Mouse (Mus musculus): ENCODE measurements around the gene Zbtb20.
A peak's percentile ranks its signal among the peaks of the same experiment; 100 is the strongest.

Zbtb20 gene

DNA sequence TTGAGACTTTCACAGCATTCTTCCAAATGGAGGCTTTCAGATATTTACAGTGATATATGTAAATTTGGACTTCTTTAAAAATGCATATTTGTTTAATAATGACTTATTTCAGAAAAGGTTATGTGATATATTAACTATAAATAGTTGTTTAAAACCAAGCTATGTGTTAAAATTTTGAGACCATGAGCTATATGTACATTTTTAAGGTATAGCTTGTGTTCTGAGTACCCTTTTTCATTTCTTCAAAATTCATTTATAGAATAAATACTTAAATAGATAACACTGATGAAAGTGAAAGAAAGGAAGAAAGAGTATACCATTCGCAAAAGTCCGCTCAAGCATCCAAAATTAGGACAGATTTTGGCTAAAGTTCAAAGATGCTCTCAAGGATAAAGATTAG lies 607.1 kb downstream of the Zbtb20 start:
- no peak for DNase-seq (ENCODE audit: low spot score in 2 of 2)

- DNase-seq (ENCODE audit: low spot score in 2 of 2): no peak
Measured at GRCm38 (mm10) chr16:43484400-43484799, 608.7 kb downstream of the Zbtb20 start.

- no peak for DNase-seq (ENCODE audit: low spot score in 2 of 2)
Measured at GRCm38 (mm10) chr16:43489362-43489761, 613.7 kb downstream of the Zbtb20 start.

- no peak for DNase-seq (ENCODE audit: low spot score in 2 of 2)
Measured at GRCm38 (mm10) chr16:43489984-43490383, 614.3 kb downstream of the Zbtb20 start.

- DNase-seq (ENCODE audit: low spot score in 2 of 2): no peak
Measured at GRCm38 (mm10) chr16:43492863-43493262, 617.2 kb downstream of the Zbtb20 start.

- DNase-seq (ENCODE audit: low spot score in 2 of 2): no peak
Measured at GRCm38 (mm10) chr16:43493596-43494385, 618.1 kb downstream of the Zbtb20 start.

DNA sequence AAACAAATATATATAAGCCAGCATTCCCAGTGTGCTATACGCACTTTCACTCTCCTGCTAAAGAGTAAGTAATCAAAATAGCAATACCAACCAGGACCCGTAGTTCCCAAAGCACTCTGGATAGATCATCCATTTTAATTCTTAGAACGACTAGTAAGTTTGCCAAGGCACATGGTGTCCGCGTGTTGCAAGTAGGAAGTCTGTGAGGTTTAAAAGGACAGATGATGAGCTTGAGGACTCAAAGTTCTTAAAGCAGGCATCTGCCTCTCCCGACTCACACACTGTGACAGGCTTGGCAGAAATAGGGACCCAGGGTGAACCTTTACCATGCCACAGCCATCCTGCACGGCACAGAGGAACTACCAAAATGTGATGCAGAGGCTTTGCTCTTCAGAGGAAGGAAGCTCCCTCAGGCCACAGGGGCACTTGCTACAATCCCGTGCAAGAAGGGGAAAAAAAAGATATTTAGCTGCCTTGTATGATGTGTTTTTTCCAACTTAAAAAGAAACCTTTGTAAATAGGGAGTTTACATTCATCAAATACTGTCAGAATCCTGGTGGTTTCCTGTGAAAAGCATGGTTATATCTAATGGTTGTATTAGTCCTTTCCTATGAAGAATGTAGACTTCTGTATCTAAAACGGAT lies 619.6 kb downstream of the Zbtb20 start:
- no peak for DNase-seq (ENCODE audit: low spot score in 2 of 2)

- DNase-seq (ENCODE audit: low spot score in 2 of 2): no peak
Measured at GRCm38 (mm10) chr16:43497093-43497492, 621.4 kb downstream of the Zbtb20 start.

DNA sequence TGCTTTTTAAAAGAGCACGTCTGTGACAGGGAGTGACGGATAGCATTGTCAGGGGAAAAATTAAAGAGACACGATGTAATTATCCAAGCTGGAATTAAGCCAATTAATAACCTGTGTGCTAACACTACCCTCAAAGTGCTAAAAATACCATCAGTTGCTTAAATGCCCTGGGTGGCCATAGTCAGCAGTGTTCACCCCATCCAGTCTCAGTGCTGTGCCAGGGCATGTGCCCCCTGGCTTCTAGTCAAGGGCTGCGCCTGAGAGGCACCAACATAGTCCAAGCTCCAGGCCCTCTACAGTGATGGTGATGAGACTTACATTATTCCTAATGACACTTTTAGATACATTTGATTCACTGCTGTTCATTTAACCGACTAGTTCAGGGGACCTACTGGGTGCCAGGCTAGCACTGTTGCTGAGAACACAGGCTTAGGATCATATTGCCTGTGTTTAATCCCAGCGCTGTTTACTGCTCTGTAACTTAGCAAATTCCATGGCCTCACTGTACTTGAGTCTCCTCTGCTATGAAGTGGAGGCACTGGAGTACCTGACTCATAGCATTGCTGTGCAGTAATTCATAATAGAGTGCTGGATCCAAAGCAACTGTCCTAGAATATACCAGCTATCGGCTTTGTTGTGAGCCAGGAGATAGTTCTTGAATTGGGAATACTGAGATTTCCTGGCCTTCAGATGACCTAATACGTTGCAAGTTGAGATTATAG lies 624.6 kb downstream of the Zbtb20 start:
- DNase-seq (ENCODE audit: low spot score in 2 of 2): no peak

GRCm38 (mm10) chr16:43501284-43501683 lies 625.6 kb downstream of the Zbtb20 start:
- DNase-seq (ENCODE audit: low spot score in 2 of 2): no peak

GRCm38 (mm10) chr16:43502339-43503009 lies 626.8 kb downstream of the Zbtb20 start:
- DNase-seq (ENCODE audit: low spot score in 2 of 2): no peak

DNA sequence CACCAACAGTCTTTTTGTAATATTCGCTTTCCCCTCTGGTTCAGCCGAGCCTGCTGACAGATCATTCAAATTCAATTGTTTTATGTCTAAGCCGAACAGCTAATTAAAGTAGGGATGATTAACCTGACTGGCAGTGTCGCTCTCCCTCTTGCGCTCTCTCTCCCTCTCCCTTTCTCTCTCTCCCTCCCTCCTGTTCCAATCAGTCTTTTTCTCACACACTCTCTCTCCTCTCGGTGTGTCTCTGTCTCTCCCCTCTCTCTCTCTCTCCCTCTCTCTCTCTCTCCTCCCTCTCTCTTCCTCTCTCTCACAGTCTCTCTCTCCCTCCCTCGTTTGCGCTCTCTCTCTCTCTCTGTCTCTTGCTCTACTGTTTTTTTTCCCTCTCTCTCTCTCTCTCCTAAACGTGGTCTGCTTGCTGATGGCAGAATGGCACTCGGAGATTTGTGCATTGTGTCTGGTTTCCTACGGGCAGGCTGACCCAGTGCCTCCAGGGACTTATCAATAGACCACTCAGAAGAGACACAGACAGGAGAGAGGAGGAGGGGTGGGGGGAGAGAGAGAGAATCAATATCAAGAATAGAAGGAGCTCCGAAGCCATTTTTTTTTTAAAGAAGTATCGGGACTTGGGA lies 627.4 kb downstream of the Zbtb20 start:
- DNase-seq (ENCODE audit: low spot score in 2 of 2): no peak

DNA sequence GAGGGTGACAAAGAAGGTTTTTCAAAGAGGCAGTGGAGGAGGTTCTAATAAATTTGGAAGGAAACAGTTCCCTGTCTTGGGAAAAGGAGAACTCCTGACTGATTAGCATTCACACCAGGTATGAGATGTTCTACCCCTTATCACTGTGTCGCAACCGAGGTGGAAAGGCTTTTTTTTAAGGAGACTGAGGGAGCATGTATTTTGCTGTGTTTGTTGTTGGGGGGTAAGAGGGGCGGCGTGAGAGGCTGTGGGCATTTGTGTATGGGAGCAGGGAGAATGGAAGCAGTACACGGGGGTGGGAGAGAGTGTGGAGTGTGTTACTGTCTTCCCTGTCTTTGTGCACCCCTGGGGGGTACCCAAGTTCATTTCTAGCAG lies 627.9 kb downstream of the Zbtb20 start:
- DNase-seq (ENCODE audit: low spot score in 2 of 2): no peak

DNA sequence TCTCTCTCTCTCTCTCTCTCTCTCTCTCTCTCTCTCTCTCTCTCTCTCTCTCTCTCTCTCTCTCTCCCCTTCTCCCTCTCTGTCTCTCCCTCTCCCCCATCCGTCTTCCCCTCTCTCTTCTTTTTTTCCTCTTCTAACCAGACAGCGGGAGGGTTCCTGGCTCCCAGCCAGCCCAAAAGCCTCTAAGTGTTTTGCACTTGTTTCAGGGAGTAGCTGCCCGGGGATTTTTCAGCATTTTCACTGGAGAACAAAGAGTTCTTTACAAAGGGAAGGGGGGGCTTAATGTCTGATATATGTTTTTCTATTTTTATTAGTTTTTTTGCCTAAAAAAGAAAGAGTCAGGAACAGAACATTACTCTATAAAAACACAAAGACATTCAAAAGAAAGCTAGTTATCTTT lies 628.5 kb downstream of the Zbtb20 start:
- peak in 1 of 2 experiments; percentile 42 for DNase-seq (ENCODE audit: low spot score in 2 of 2)

- no peak for DNase-seq (ENCODE audit: low spot score in 2 of 2)
Measured at GRCm38 (mm10) chr16:43504556-43504955, 628.9 kb downstream of the Zbtb20 start.

- DNase-seq (ENCODE audit: low spot score in 2 of 2): no peak
Measured at GRCm38 (mm10) chr16:43505314-43505950, 629.8 kb downstream of the Zbtb20 start.

- DNase-seq (ENCODE audit: low spot score in 2 of 2): no peak
Measured at GRCm38 (mm10) chr16:43506189-43506751, 630.6 kb downstream of the Zbtb20 start.

GRCm38 (mm10) chr16:43506771-43507405 lies 631.2 kb downstream of the Zbtb20 start:
- DNase-seq (ENCODE audit: low spot score in 2 of 2): no peak

GRCm38 (mm10) chr16:43508166-43508998 lies 632.7 kb downstream of the Zbtb20 start:
- DNase-seq (ENCODE audit: low spot score in 2 of 2): no peak
